12 mouse cellular contexts compared by ENCODE assay signal in genomic region chr10:116740073-116740472, GRCm38 (mm10).
DNase-seq lines count a peak whose midpoint lies in the region; ATAC-seq and TF ChIP-seq lines count a peak whose summit lies in the region.
"Had no signal": no experiment of that assay in that cellular context is flagged by ENCODE, and none has a peak within 500 bp of the region (broad histone marks: within the 10 kb centered on the region; RNA-seq: fewer than 3 reads in every experiment).

No protein-coding gene starts in this region.

- TF ChIP-seq POLR2A in heart, adult 2 months (IDR thresholded peaks at IDR 0.05; ENCODE audit: insufficient read depth, low read depth, low read length): no peak

- WGBS in heart, adult 2 months: 17% methylated on average over 7 of the region's 7 CpGs
- WGBS in neural tube, embryonic 13.5 days: 79% methylated on average over 7 of the region's 7 CpGs
- WGBS in neural tube, embryonic 15.5 days: 85% methylated on average over 7 of the region's 7 CpGs

- H3K4me3 ChIP-seq in heart, adult 2 months: no peak overlapping the region
- no peak overlapping the region for H3K4me3 ChIP-seq in neural tube, embryonic 13.5 days
- no peak overlapping the region for H3K4me3 ChIP-seq in neural tube, embryonic 15.5 days (replicated peaks)
- H3K4me3 ChIP-seq: liver, embryonic 13.5 days; midbrain, embryonic 15.5 days had no signal

- no peak overlapping the region for H3K4me2 ChIP-seq in neural tube, embryonic 13.5 days
- H3K4me2 ChIP-seq in neural tube, embryonic 15.5 days: no peak overlapping the region
- H3K4me2 ChIP-seq: liver, embryonic 13.5 days; midbrain, embryonic 15.5 days had no signal

- H3K4me1 ChIP-seq in heart, adult 2 months (ENCODE audit: control insufficient read depth, insufficient read depth, low read length): peaks cover 11% of the 10 kb centered on the region
- H3K4me1 ChIP-seq in neural tube, embryonic 13.5 days (replicated peaks): no peaks in the 10 kb centered on the region
- H3K4me1 ChIP-seq in neural tube, embryonic 15.5 days: no peaks in the 10 kb centered on the region
- H3K4me1 ChIP-seq: liver, embryonic 13.5 days; midbrain, embryonic 15.5 days had no signal

- no peaks in the 10 kb centered on the region for H3K79me2 ChIP-seq in heart, adult 2 months (replicated peaks; ENCODE audit: control insufficient read depth, insufficient read depth, low read length)

- no peaks in the 10 kb centered on the region for H3K27me3 ChIP-seq in heart, adult 2 months (ENCODE audit: control insufficient read depth, insufficient read depth, low read length)
- no peaks in the 10 kb centered on the region for H3K27me3 ChIP-seq in neural tube, embryonic 13.5 days
- H3K27me3 ChIP-seq in neural tube, embryonic 15.5 days (replicated peaks): no peaks in the 10 kb centered on the region
- H3K27me3 ChIP-seq: liver, embryonic 13.5 days; midbrain, embryonic 15.5 days had no signal

- DNase-seq in heart, adult 2 months: peak in 1 of 2 experiments; percentile 18
- no peak for DNase-seq in heart, postnatal 14 days
- peak; percentile 41 for DNase-seq in heart, postnatal 4 days
- DNase-seq in cerebellum, adult 11-12 months: no peak
- DNase-seq in adrenal gland, adult (ENCODE audit: inconsistent age in 2 of 2, low spot score in 1 of 2): no peak
- no peak for DNase-seq in layer of hippocampus, adult 8-10 months (ENCODE audit: low spot score in 2 of 2)
- DNase-seq: cerebellum, adult 8-10 months; liver, embryonic 13.5 days had no signal

- TF ChIP-seq CTCF in heart, adult 2 months (IDR thresholded peaks at IDR 0.05): no peak

- intact Hi-C loops in heart, adult 2 months (cut with DNase I): no loop called here
- intact Hi-C loops in heart, postnatal 14 days (cut with DNase I): no loop called here

- H3K9ac ChIP-seq in heart, adult 2 months (ENCODE audit: low read depth, low read length): no peak overlapping the region
- H3K9ac ChIP-seq in neural tube, embryonic 13.5 days: no peak overlapping the region
- no peak overlapping the region for H3K9ac ChIP-seq in neural tube, embryonic 15.5 days (replicated peaks)
- H3K9ac ChIP-seq: liver, embryonic 13.5 days; midbrain, embryonic 15.5 days had no signal

- H3K27ac ChIP-seq in heart, adult 2 months: peak overlapping the region; percentile 50
- H3K27ac ChIP-seq in neural tube, embryonic 13.5 days (replicated peaks): 0 out of 2 replicates have a peak overlapping the region, but pooled peaks have one; percentile 13
- no peak overlapping the region for H3K27ac ChIP-seq in neural tube, embryonic 15.5 days (replicated peaks)
- H3K27ac ChIP-seq: liver, embryonic 13.5 days; midbrain, embryonic 15.5 days had no signal

- no peak for TF ChIP-seq EP300 in heart, adult 2 months (IDR thresholded peaks at IDR 0.05; ENCODE audit: insufficient read depth, low read depth, low read length)

- no peak for ATAC-seq in neural tube, embryonic 13.5 days (ENCODE audit: low read depth)
- no peak for ATAC-seq in neural tube, embryonic 15.5 days (ENCODE audit: low FRiP score)
- ATAC-seq: intestine, postnatal 0 days; midbrain, embryonic 15.5 days had no signal

- H3K9me3 ChIP-seq in neural tube, embryonic 13.5 days: no peaks in the 10 kb centered on the region
- no peaks in the 10 kb centered on the region for H3K9me3 ChIP-seq in neural tube, embryonic 15.5 days (replicated peaks)
- H3K9me3 ChIP-seq: liver, embryonic 13.5 days; midbrain, embryonic 15.5 days had no signal

- no peaks in the 10 kb centered on the region for H3K36me3 ChIP-seq in heart, adult 2 months (ENCODE audit: control insufficient read depth, insufficient read depth, low read length)
- no peaks in the 10 kb centered on the region for H3K36me3 ChIP-seq in neural tube, embryonic 13.5 days
- no peaks in the 10 kb centered on the region for H3K36me3 ChIP-seq in neural tube, embryonic 15.5 days
- H3K36me3 ChIP-seq: liver, embryonic 13.5 days; midbrain, embryonic 15.5 days had no signal
